Mouse (Mus musculus) kidney, postnatal 36 days (tissue): ENCODE results near the gene Zfp628.
"Not testable (repeated sequence)": the region's sequence is repeated elsewhere in the genome, so short reads cannot be mapped to it uniquely, and the experiment has no call there.

Source experiments
- DNase-seq, 2 experiments: peaks; one replicate each; pipeline ENCODE4 v3.0.0; 2021 to 2022; ENCODE audit warnings: mixed read lengths in 2 of 2

Gene Zfp628

GRCm38 (mm10) chr7:4915007-4915665 lies at the start of gene Zfp628:
Gene Zfp628 (plus strand): TSS chr7:4915217.
- DNase-seq: peak; percentile 94 to 97

GRCm38 (mm10) chr7:4865579-4866493 lies 49.2 kb upstream of the Zfp628 start:
- peak; percentile 97 to 98 for DNase-seq

GRCm38 (mm10) chr7:4866631-4867180 lies 48.3 kb upstream of the Zfp628 start:
- no peak for DNase-seq

GRCm38 (mm10) chr7:4870133-4870532 lies 44.9 kb upstream of the Zfp628 start, which contains the start of gene Isoc2b:
Gene Isoc2b (minus strand): TSS chr7:4870258.
- DNase-seq: no peak

- DNase-seq: peak; percentile 93 to 96
Observed at GRCm38 (mm10) chr7:4876753-4877221, 38.2 kb upstream of the Zfp628 start, which contains the start of gene Isoc2a. Gene Isoc2a (plus strand): TSS chr7:4877153.

GRCm38 (mm10) chr7:4877226-4877625 lies 37.8 kb upstream of the Zfp628 start:
- no peak for DNase-seq

- peak; percentile 56 to 73 for DNase-seq
Observed at GRCm38 (mm10) chr7:4878186-4878585, 36.8 kb upstream of the Zfp628 start.

GRCm38 (mm10) chr7:4879036-4879435 lies 36.0 kb upstream of the Zfp628 start:
- DNase-seq: not testable (repeated sequence)

- DNase-seq: peak; percentile 38 to 61
Observed at GRCm38 (mm10) chr7:4886680-4887079, 28.3 kb upstream of the Zfp628 start.

GRCm38 (mm10) chr7:4895186-4895585 lies 19.8 kb upstream of the Zfp628 start:
- no peak for DNase-seq

- no peak for DNase-seq
Observed at GRCm38 (mm10) chr7:4898851-4899648, 16.0 kb upstream of the Zfp628 start.

GRCm38 (mm10) chr7:4899649-4900522 lies 15.1 kb upstream of the Zfp628 start:
- peak in 1 of 2 experiments; percentile 47 for DNase-seq

GRCm38 (mm10) chr7:4900523-4900851 lies 14.5 kb upstream of the Zfp628 start:
- no peak for DNase-seq

- peak in 1 of 2 experiments; percentile 64 for DNase-seq
Observed at GRCm38 (mm10) chr7:4901171-4901570, 13.8 kb upstream of the Zfp628 start.

- DNase-seq: no peak
Observed at GRCm38 (mm10) chr7:4902404-4902803, 12.6 kb upstream of the Zfp628 start.

- DNase-seq: no peak
Observed at GRCm38 (mm10) chr7:4906466-4906950, 8.5 kb upstream of the Zfp628 start, which contains the start of gene Gm36210. Gene Gm36210 (minus strand): TSS chr7:4906516.

- DNase-seq: peak; percentile 47 to 86
Observed at GRCm38 (mm10) chr7:4911561-4911960, 3.5 kb upstream of the Zfp628 start.

GRCm38 (mm10) chr7:4912248-4912647 lies 2.8 kb upstream of the Zfp628 start:
- DNase-seq: no peak

GRCm38 (mm10) chr7:4915669-4916416 lies 826 bp downstream of the Zfp628 start:
- DNase-seq: no peak

- no peak for DNase-seq
Observed at GRCm38 (mm10) chr7:4917494-4917893, 2.5 kb downstream of the Zfp628 start.
